Mouse (Mus musculus): ENCODE measurements around the gene Gm47969. TPM values are rescaled to one million over a fixed set of nuclear protein-coding genes. Genes with fewer than 3 reads are reported as not detected.
"Not testable (repeated sequence)": the region's sequence is repeated elsewhere in the genome, so short reads cannot be mapped to it uniquely, and the experiment has no call there.

Gene Gm47969
- total RNA-seq (2017) = not detected in 2 replicates

DNA sequence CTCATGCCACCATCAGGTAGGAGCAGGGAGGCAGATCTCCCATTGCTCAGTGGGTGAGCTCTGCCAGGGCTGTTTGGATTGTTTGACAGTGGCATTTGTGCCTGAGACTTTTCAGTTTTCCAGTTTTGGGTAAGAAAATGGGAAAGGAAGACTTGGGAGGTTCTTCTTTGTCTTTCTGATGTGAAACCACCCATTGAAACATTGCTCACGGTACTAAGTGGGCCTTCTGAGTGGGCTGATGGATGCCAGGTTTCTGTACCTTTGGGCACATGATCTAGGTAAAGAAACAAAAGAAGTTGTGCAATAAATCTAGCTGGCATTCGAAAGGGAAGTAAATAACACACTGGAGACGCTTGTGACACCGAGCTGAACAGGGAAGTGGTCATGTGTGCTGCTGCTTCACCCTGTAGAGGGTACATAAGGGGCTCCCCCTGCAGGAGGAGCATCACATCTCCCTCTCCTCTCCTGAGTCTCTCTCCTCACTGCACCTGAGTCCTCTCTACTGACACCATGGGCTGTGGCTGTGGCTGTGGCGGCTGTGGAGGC lies at the start of gene Gm47969:
TSS of gene Gm47969 (plus strand) at position 51 of the 546 bp plus-strand sequence.
- peak; percentile 73 to 76 for ATAC-seq (replicated peaks in 1 of 2; ENCODE audit: insufficient read depth in 1 of 2, low FRiP score in 2 of 2, low TSS enrichment in 1 of 2, low read depth in 1 of 2, poor library complexity in 2 of 2, severe bottlenecking in 2 of 2)

DNA sequence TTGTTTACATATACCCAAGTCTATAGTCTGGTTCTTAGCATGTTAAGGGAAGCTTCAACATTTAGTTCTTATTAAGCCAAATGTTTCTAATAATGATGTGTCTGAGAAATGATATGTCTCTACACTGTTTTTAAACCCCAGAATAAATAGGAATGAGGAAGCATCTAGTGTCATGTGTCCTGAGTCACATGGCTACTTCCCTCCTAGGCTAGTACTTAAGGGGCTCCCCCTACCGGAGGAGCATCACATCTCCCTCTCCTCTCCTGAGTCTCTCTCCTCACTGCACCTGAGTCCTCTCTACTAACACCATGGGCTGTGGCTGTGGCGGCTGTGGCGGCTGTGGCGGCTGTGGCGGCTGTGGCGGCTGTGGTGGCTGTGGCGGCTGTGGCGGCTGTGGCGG lies 44.4 kb upstream of the Gm47969 start, which contains the start of gene Gm47959:
TSS of gene Gm47959 (plus strand) at position 243 of the 400 bp plus-strand sequence.
- ATAC-seq (replicated peaks in 1 of 2; ENCODE audit: insufficient read depth in 1 of 2, low FRiP score in 2 of 2, low TSS enrichment in 1 of 2, low read depth in 1 of 2, poor library complexity in 2 of 2, severe bottlenecking in 2 of 2) = not testable (repeated sequence)

DNA sequence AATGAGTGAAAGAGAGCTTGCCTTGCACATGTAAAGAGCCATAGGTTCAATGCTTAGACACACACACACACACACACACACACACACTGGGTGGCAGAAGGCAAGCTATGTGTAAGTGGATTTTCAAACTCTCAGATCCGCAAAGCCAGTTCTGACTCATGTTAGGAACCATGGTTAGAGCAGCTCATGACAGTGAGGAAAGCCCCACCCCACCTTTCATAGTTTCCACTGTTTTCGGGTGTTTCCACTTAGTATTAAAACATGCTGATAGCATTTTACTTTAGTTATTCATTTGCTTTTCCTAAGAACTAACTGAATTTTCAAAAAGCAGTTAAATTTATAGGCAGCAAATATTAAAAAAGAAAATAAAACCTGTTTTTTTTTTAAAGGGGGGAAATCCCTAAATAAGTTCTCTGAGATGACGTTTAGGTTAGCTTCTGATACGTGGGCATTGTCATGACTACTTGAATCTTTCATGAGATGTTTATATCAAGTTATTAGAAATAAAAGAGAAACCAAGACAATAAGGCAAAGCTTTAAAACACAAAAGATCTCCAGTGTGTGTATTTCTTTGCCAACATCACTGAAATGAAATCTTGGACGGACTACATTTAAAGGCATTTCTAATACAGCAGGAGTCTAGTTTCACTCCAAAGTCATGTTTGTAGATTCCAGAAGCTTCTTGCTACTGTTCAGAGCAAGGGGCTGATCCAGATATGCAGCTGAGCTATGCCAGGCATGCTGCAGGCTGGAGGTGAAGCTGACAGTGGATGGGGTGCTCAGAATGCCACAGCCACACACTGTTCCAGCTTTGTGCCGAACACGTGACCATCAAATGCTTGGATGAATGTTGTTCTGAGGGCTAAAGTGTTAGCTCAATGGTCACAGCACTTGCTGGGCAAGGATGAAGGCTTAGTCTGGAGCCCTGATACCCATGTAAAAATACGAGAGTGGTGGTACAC lies 38.2 kb upstream of the Gm47969 start:
- ATAC-seq (replicated peaks in 1 of 2; ENCODE audit: insufficient read depth in 1 of 2, low FRiP score in 2 of 2, low TSS enrichment in 1 of 2, low read depth in 1 of 2, poor library complexity in 2 of 2, severe bottlenecking in 2 of 2) = no peak

DNA sequence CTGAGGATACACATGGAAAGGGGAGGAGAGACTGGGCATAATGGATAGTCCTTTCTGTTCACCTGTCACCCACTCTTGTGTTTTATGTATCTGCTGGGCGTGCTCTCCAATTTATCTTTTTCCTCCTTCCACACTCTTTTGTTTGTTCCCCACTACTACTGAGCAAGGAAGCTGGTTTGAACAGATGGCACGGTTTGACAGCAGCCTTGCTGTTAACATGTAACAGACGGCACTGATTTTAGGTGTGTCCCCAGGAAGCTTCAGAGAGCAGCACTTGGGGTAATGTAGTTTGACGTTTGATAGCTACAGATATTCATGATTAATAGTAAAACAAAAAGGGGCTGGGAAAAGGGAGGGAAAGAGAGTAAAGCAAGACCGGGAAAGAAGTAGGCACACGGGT lies 37.3 kb upstream of the Gm47969 start:
- ATAC-seq (replicated peaks in 1 of 2; ENCODE audit: insufficient read depth in 1 of 2, low FRiP score in 2 of 2, low TSS enrichment in 1 of 2, low read depth in 1 of 2, poor library complexity in 2 of 2, severe bottlenecking in 2 of 2) = no peak

DNA sequence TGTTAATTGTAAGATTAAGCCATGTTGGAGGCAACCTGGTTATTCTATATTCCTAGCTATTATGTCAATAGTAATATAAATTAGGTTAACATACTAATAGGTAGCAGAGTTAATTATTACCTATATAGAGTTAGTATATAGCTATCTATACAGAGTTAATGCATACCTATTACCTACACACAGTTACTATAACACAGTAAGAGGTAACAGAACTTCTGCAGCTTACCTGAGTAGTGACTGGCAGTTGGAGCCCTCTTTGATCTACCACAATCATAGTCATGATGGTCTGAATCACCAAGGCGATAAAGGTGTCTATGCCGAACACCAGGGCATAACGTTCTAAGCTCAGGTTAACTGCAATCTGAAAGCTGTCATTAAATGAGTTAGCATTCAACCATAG lies 30.3 kb upstream of the Gm47969 start:
- ATAC-seq (replicated peaks in 1 of 2; ENCODE audit: insufficient read depth in 1 of 2, low FRiP score in 2 of 2, low TSS enrichment in 1 of 2, low read depth in 1 of 2, poor library complexity in 2 of 2, severe bottlenecking in 2 of 2) = no peak

DNA sequence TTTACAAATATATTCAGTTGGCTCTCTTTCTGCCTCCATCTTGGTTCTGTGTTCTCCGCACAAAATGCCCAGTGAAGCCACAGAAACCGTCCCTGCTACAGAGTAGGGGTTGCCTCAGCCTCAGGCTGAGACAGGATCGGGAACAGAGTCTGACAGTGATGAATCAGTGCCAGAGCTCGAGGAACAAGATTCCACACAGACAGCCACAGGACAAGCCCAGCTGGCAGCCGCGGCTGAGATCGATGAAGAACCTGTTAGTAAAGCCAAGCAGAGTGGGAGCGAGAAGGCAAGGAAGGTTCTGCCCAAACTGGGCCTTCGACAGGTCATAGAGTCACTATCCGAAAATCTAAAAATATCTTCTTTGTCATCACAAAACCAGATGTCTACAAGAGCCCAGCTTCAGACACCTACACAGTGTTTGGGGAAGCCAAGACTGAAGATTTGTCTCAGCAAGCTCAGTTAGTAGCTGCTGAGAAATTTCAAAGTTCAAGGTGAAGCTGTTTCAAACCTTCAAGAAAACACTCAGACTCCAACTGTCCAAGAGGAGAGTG lies 29.3 kb upstream of the Gm47969 start:
- ATAC-seq (replicated peaks in 1 of 2; ENCODE audit: insufficient read depth in 1 of 2, low FRiP score in 2 of 2, low TSS enrichment in 1 of 2, low read depth in 1 of 2, poor library complexity in 2 of 2, severe bottlenecking in 2 of 2) = no peak

DNA sequence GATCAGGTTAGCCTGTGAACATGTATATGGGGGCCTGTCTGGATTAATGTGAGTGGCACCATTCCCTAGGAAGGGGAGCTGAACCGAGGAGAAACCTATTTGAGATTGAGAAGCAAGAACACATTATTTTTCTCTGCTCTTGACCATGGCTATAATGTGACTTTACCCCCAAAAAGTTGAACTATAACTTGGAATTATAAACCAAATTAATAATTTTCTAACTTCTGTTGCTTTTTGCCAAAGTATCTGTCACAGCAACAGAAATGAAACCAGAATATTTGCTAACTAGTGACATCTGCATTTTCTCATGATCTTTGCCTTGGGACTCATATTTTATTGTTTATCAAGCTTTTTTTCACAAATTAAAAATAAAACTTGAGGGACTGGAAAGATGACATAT lies 28.2 kb upstream of the Gm47969 start:
- ATAC-seq (replicated peaks in 1 of 2; ENCODE audit: insufficient read depth in 1 of 2, low FRiP score in 2 of 2, low TSS enrichment in 1 of 2, low read depth in 1 of 2, poor library complexity in 2 of 2, severe bottlenecking in 2 of 2) = no peak

DNA sequence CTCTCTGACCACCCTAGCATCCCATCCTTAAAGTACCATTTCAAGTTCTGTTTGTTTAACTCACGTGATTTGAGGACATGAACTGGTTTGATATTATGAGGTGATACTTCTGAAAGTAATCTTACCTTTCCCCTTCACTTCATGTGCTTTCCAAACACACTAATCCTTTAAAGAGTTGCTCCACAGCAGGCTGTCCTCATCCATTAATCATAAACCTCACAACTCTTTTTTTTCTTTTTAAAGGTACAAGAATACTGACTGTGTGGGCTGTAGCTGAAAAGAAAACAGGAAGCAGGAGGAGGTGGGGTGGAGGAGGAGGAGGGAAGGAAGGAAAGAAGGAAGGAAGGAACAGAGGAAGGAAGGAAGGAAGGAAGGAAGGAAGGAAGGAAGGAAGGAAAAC lies 12.8 kb upstream of the Gm47969 start:
- ATAC-seq (replicated peaks in 1 of 2; ENCODE audit: insufficient read depth in 1 of 2, low FRiP score in 2 of 2, low TSS enrichment in 1 of 2, low read depth in 1 of 2, poor library complexity in 2 of 2, severe bottlenecking in 2 of 2) = no peak

DNA sequence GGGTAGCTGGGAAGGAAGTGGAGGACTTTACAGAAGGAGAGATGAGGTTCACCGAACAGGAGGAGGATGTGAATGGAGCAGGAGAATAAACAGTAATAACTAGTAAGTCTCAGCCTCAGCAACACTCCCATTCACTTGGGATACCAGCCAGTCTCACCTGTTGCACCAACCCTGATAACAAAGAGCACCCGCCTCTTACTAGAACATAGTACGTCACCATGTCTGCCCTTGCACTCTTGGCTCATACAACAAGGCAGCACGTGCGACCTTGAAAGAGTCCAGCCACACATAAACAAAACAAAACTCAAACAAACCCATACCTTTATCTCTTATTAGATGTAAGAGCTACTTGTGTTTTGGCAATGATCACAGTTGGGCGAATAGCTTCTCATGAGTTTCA lies 12.2 kb upstream of the Gm47969 start:
- no peak for ATAC-seq (replicated peaks in 1 of 2; ENCODE audit: insufficient read depth in 1 of 2, low FRiP score in 2 of 2, low TSS enrichment in 1 of 2, low read depth in 1 of 2, poor library complexity in 2 of 2, severe bottlenecking in 2 of 2)

DNA sequence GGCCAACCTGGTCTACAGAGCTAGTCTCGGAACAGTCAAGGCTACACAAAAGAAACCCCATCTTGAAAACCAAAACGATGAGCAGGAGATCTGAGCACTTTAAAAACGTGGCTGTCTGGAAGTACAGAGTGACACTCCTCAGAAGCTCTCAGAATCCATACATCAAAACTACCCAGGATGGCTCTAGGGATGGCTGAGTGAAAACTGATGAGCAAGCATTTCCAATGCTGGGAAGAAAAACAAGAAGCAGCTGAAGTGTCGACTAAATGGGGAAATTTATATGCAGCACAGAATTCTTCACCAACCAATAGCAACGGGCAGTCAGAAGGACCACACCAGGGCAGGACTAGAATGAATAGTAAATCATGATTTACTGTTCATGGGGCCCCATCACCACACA lies 10.2 kb upstream of the Gm47969 start:
- ATAC-seq (replicated peaks in 1 of 2; ENCODE audit: insufficient read depth in 1 of 2, low FRiP score in 2 of 2, low TSS enrichment in 1 of 2, low read depth in 1 of 2, poor library complexity in 2 of 2, severe bottlenecking in 2 of 2) = no peak

DNA sequence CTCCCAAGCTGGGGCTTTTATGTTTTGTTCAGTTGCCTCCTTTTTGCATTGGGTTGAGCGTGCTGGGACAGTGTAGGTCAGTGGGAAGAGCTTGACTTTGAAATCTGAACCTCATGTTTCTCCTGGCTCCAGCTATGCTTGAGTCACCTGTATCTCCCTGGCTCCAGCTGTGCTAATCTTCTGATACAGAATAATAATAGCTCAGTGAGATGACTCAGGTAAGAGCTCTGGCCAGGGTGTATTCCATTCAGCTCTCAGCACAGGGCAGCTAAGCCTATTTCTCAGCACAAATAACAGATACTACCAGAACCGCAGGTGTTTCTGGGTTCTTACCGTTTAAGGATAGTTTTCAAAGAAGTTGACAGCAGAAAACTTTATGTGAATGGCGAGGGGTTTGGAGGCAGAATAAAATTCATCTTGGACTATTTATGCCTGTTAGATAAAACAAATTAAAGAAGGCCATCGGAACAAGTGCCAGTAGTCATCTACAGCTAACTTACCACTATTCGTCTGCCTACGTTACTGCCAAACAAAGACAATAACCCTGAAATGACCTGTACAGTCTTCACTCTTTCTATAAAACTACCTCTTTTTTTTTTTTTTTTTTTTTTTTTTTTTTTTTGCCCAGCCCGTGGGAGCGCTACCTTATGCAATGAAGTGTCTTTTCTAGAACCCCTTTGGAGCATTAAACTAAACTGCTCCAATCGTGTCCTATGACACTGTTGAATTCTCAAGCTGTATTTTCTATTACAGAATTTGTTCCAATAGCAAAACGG lies 7.7 kb upstream of the Gm47969 start:
- ATAC-seq (replicated peaks in 1 of 2; ENCODE audit: insufficient read depth in 1 of 2, low FRiP score in 2 of 2, low TSS enrichment in 1 of 2, low read depth in 1 of 2, poor library complexity in 2 of 2, severe bottlenecking in 2 of 2) = no peak

DNA sequence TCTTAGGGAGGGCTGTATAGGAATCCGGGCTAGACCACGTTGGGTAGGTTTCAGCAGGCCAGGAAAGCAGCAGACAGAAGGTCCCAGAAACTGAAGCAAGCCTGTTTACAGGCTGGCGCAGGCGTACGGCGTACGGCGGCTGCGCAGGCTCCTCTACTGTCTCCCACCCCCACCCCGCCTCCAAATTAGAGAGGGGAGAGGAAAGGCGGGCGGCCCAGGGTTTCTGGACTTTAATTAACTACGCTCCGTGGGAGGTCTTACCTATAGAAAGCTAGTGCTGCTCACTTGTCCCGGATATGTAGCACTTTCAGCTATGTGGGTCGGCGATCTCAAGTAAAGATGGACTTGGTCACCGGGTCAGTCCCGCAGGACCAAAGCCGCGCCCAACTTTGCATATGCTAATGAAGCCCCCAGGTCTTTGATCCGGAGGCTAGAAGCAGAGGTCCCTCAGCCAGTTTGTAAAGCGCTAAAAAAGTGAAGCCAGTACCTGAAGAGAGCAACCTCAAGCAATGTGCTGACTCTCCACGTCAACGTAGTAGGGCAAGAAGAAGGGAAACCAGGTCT lies 6.5 kb upstream of the Gm47969 start, which contains the start of gene Slc19a3:
TSS of gene Slc19a3 (minus strand) at position 340 of the 564 bp plus-strand sequence.
- peak; percentile 79 to 90 for ATAC-seq (replicated peaks in 1 of 2; ENCODE audit: insufficient read depth in 1 of 2, low FRiP score in 2 of 2, low TSS enrichment in 1 of 2, low read depth in 1 of 2, poor library complexity in 2 of 2, severe bottlenecking in 2 of 2)

DNA sequence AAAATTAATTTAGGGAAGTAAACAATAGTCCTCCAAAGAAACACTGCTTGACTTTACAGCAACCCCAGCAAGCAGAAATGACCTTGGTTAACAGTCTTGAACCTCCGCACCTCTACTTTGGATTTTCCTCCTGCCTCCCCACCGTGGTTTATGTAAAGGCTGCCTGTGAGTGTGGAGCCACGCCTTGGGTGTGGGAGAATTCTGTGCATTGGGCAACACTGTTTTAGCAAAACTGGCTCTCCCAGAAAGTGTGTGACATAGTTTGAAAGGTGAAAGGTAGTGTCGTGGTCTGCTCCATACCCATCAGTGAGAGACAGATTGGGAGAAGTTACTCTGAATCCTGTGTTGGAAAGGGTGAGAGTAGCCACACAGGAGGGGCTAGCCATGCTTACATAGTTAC lies 5.7 kb upstream of the Gm47969 start:
- no peak for ATAC-seq (replicated peaks in 1 of 2; ENCODE audit: insufficient read depth in 1 of 2, low FRiP score in 2 of 2, low TSS enrichment in 1 of 2, low read depth in 1 of 2, poor library complexity in 2 of 2, severe bottlenecking in 2 of 2)

DNA sequence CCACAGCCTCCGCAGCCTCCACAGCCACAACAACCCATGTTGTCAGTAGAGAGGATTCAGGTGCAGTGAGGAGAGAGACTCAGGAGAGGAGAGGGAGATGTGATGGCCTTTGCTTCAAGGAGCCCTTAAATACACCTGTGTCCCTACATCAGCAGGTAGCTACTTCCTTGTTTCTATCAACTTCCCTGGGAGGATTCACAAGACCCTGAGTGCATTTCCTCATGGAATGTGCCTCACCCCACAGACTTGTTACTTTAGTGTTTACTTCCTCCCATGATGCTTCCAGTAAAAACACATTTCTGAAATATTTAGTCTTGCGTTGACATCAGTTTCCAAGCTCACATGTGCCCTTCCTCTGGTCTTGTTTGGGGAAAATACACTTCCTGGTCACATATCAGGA lies 2.4 kb upstream of the Gm47969 start, which contains the start of gene Krtap28-10:
TSS of gene Krtap28-10 (minus strand) at position 101 of the 400 bp plus-strand sequence.
- no peak for ATAC-seq (replicated peaks in 1 of 2; ENCODE audit: insufficient read depth in 1 of 2, low FRiP score in 2 of 2, low TSS enrichment in 1 of 2, low read depth in 1 of 2, poor library complexity in 2 of 2, severe bottlenecking in 2 of 2)

DNA sequence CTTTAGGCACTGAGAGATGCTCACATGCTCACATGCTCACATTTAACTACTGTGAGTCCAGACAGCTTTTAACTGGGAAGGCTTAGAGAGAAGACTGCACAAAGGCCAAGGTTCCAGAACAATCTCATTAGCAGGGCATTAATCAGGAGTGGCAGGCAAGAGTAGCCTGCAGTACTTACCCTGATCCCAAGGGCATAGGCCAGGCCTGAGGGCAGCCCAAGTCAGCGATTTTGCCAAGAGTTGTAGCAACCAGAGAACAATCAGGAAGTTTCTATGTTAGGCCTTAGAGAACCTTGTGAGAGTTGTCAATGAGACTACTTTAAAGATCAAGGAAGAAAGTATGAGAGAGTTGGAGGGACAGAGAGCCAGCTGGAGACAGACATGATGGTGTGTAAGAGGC lies 13.7 kb downstream of the Gm47969 start:
- no peak for ATAC-seq (replicated peaks in 1 of 2; ENCODE audit: insufficient read depth in 1 of 2, low FRiP score in 2 of 2, low TSS enrichment in 1 of 2, low read depth in 1 of 2, poor library complexity in 2 of 2, severe bottlenecking in 2 of 2)

DNA sequence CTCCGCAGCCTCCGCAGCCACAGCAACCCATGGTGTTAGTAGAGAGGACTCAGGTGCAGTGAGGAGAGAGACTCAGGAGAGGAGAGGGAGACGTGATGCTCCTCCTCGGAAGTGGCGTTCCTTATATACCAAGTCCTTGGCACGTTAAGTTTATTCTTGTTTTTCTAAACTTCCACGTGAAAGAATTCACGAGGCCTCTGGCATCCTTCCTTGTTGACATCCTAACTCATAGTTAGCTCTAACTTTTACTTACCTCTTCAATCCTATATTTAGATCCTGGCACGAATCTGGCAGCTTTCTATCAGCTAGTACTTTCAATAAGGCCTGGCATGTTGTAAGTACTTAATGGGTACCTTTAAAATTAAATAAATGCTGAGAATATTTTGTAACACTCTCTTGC lies 14.5 kb downstream of the Gm47969 start, which contains the start of gene A030005K14Rik:
TSS of gene A030005K14Rik (minus strand) at position 101 of the 400 bp plus-strand sequence.
- ATAC-seq (replicated peaks in 1 of 2; ENCODE audit: insufficient read depth in 1 of 2, low FRiP score in 2 of 2, low TSS enrichment in 1 of 2, low read depth in 1 of 2, poor library complexity in 2 of 2, severe bottlenecking in 2 of 2) = no peak

DNA sequence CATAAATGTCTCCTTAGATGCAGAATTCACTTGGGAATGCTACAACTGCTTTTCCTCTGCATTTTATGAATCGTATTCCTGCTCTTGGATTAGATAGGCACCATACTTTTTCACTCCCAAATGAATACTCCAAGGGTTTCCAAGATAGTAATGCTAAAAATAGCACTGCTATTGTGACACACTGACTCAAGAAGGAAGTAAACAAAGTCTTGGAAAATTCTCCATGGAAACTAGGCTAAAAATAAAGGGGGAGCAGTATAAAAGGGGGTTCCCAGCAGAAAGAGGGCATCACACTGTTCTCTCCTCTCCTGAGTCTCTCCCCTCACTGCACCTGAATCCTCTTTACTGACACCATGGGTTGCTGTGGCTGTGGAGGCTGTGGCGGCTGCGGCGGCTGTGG lies 15.9 kb downstream of the Gm47969 start, which contains the start of gene Krtap28-13:
TSS of gene Krtap28-13 (plus strand) at position 288 of the 400 bp plus-strand sequence.
- ATAC-seq (replicated peaks in 1 of 2; ENCODE audit: insufficient read depth in 1 of 2, low FRiP score in 2 of 2, low TSS enrichment in 1 of 2, low read depth in 1 of 2, poor library complexity in 2 of 2, severe bottlenecking in 2 of 2) = no peak
